Mouse (Mus musculus): Measurements from ENCODE around the gene AL731706.1. TPM values are rescaled to one million over a fixed set of nuclear protein-coding genes. Genes with fewer than 3 reads are reported as not detected.
A peak's percentile ranks its signal among the peaks of the same experiment; 100 is the strongest.

AL731706.1 gene
- total and polyA plus RNA-seq, 3 experiments = 13.3 to 40.7 (median 14.8) TPM

- H3K9me3 ChIP-seq (replicated peaks; ENCODE audit: low read length) = no peaks in the 10 kb centered on the region
- no peak for TF ChIP-seq ZKSCAN1 (IDR thresholded peaks at IDR 0.05; ENCODE audit: borderline replicate concordance, low read depth, low read length)
- no peak for TF ChIP-seq RCOR1 (conservative IDR thresholded peaks at IDR 0.05; ENCODE audit: low read depth, low read length)
- no peak for TF ChIP-seq SIN3A (IDR thresholded peaks at IDR 0.05; ENCODE audit: low read length)
- TF ChIP-seq UBTF (IDR thresholded peaks at IDR 0.05; ENCODE audit: low read depth, low read length) = no peak
- TF ChIP-seq ZC3H11A (IDR thresholded peaks at IDR 0.05; ENCODE audit: low read depth, low read length) = no peak
- no peak for TF ChIP-seq USF2 (conservative IDR thresholded peaks at IDR 0.05; ENCODE audit: low read depth, low read length)
- no peak overlapping the region for H3K4me3 ChIP-seq (replicated peaks in 1 of 3; ENCODE audit: low read depth in 2 of 3, low read length in 2 of 3, poor library complexity in 1 of 3)
- H3K9ac ChIP-seq (ENCODE audit: insufficient read depth, low read depth) = no peak overlapping the region
- H3K27ac ChIP-seq (ENCODE audit: insufficient read depth, low read depth) = no peak overlapping the region
- H3K36me3 ChIP-seq (replicated peaks in 1 of 2; ENCODE audit: control insufficient read depth in 1 of 2, insufficient read depth in 1 of 2, low read length in 1 of 2) = no peaks in the 10 kb centered on the region
- H3K4me1 ChIP-seq (ENCODE audit: control insufficient read depth in 1 of 2, insufficient read depth in 2 of 2) = peaks cover 0 to 3% of the 10 kb centered on the region in 2 experiments; a peak in 1 of 4 replicates
- no peak overlapping the region for H3K4me2 ChIP-seq (ENCODE audit: insufficient read depth, low read depth, poor library complexity, severe bottlenecking)
- dilution Hi-C loops (cut with MboI; ENCODE audit: extremely low pct_ligation_motif_present, extremely low pct_unique_long_range_greater_than_20kb, low sequenced_read_pairs) (no loop called here), in situ Hi-C loops (cut with MboI; ENCODE audit: low pct_ligation_motif_present, low pct_unique_long_range_greater_than_20kb, low sequenced_read_pairs) (no loop called here)
- no peaks in the 10 kb centered on the region for H3K27me3 ChIP-seq (replicated peaks)
- no peak for DNase-seq (ENCODE audit: extremely low read depth)
- H3K79me2 ChIP-seq (replicated peaks; ENCODE audit: control insufficient read depth, extremely low read depth, insufficient read depth, poor library complexity, severe bottlenecking) = no peaks in the 10 kb centered on the region
These were observed 53.2 kb downstream of the AL731706.1 start for GRCm38 (mm10) chr2:136837994-136838393.

- H3K79me2 ChIP-seq (replicated peaks; ENCODE audit: control insufficient read depth, extremely low read depth, insufficient read depth, poor library complexity, severe bottlenecking) = no peaks in the 10 kb centered on the region
- no peaks in the 10 kb centered on the region for H3K27me3 ChIP-seq (replicated peaks)
- H3K4me2 ChIP-seq (ENCODE audit: insufficient read depth, low read depth, poor library complexity, severe bottlenecking) = no peak overlapping the region
- peaks cover 3 to 7% of the 10 kb centered on the region in 2 experiments for H3K4me1 ChIP-seq (ENCODE audit: control insufficient read depth in 1 of 2, insufficient read depth in 2 of 2)
- H3K27ac ChIP-seq (ENCODE audit: insufficient read depth, low read depth) = no peak overlapping the region
- no peaks in the 10 kb centered on the region for H3K9me3 ChIP-seq (replicated peaks; ENCODE audit: low read length)
- no peak for TF ChIP-seq BHLHE40 (IDR thresholded peaks at IDR 0.05; ENCODE audit: low read depth, low read length)
- no peak for TF ChIP-seq TBP (conservative IDR thresholded peaks at IDR 0.05; ENCODE audit: low read depth, low read length)
- peak; percentile 56 for TF ChIP-seq RAD21 (IDR thresholded peaks at IDR 0.05; ENCODE audit: low read depth, low read length)
- no peak for TF ChIP-seq SIN3A (IDR thresholded peaks at IDR 0.05; ENCODE audit: low read length)
- TF ChIP-seq SMC3 (IDR thresholded peaks at IDR 0.05; ENCODE audit: low read depth, low read length) = peak; percentile 20; the same call in 1 of the 2 replicates
- peak in 1 of 2 experiments; percentile 52; a peak in 2 of 4 replicates for TF ChIP-seq CTCF (conservative IDR thresholded peaks at IDR 0.05 in 1 of 2, IDR thresholded peaks at IDR 0.05 in 1 of 2; ENCODE audit: low read depth in 2 of 2, low read length in 2 of 2)
- TF ChIP-seq MAX (IDR thresholded peaks at IDR 0.05; ENCODE audit: low read length) = no peak
- no peak for TF ChIP-seq JUND (conservative IDR thresholded peaks at IDR 0.05; ENCODE audit: low read depth, low read length)
- no peak for TF ChIP-seq NRF1 (IDR thresholded peaks at IDR 0.05; ENCODE audit: low read depth, low read length)
- dilution Hi-C loops (cut with MboI; ENCODE audit: extremely low pct_ligation_motif_present, extremely low pct_unique_long_range_greater_than_20kb, low sequenced_read_pairs) = no loop called here
- DNase-seq (ENCODE audit: extremely low read depth) = peak; percentile 7
- in situ Hi-C loops (cut with MboI; ENCODE audit: low pct_ligation_motif_present, low pct_unique_long_range_greater_than_20kb, low sequenced_read_pairs) = no loop called here
- H3K9ac ChIP-seq (ENCODE audit: insufficient read depth, low read depth) = no peak overlapping the region
- H3K4me3 ChIP-seq (replicated peaks in 1 of 3; ENCODE audit: low read depth in 2 of 3, low read length in 2 of 3, poor library complexity in 1 of 3) = no peak overlapping the region
- no peaks in the 10 kb centered on the region for H3K36me3 ChIP-seq (replicated peaks in 1 of 2; ENCODE audit: control insufficient read depth in 1 of 2, insufficient read depth in 1 of 2, low read length in 1 of 2)
These were observed 55.3 kb downstream of the AL731706.1 start for GRCm38 (mm10) chr2:136835882-136836281.

DNA sequence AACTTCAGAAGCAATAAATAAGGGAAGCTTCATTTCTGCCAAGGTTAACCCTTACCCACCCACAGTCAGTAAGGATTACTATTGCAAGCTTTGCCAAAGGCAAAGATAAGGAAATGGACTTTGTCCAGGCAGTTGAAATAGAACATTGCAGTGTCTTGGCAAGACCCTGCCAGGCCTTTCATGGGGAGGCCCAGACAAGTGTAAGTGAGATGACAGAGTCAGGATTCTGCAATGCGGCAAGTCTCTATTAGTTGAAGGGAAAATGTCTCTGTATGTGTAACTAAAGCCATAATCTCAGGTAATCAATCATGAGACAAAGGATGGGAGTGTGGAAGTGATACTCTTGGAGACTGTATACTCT lies 56.5 kb downstream of the AL731706.1 start:
- Histone ChIP-seq H3K9ac (ENCODE audit: insufficient read depth, low read depth) (no peak overlapping the region), H3K9me3 (replicated peaks; ENCODE audit: low read length) (no peaks in the 10 kb centered on the region), H3K27ac (ENCODE audit: insufficient read depth, low read depth) (no peak overlapping the region), H3K4me1 (ENCODE audit: control insufficient read depth in 1 of 2, insufficient read depth in 2 of 2) (peaks cover 3 to 7% of the 10 kb centered on the region in 2 experiments), H3K4me3 (replicated peaks in 1 of 3; ENCODE audit: low read depth in 2 of 3, low read length in 2 of 3, poor library complexity in 1 of 3) (no peak overlapping the region), H3K79me2 (replicated peaks; ENCODE audit: control insufficient read depth, extremely low read depth, insufficient read depth, poor library complexity, severe bottlenecking) (no peaks in the 10 kb centered on the region), H3K4me2 (ENCODE audit: insufficient read depth, low read depth, poor library complexity, severe bottlenecking) (no peak overlapping the region), H3K36me3 (replicated peaks in 1 of 2; ENCODE audit: control insufficient read depth in 1 of 2, insufficient read depth in 1 of 2, low read length in 1 of 2) (no peaks in the 10 kb centered on the region), H3K27me3 (replicated peaks) (no peaks in the 10 kb centered on the region)
- dilution Hi-C loops (cut with MboI; ENCODE audit: extremely low pct_ligation_motif_present, extremely low pct_unique_long_range_greater_than_20kb, low sequenced_read_pairs) (no loop called here), in situ Hi-C loops (cut with MboI; ENCODE audit: low pct_ligation_motif_present, low pct_unique_long_range_greater_than_20kb, low sequenced_read_pairs) (no loop called here)
- no peak for DNase-seq (ENCODE audit: extremely low read depth)
- no peak for TF ChIP-seq CHD2 (IDR thresholded peaks at IDR 0.05; ENCODE audit: low read length)
- TF ChIP-seq BHLHE40 (IDR thresholded peaks at IDR 0.05; ENCODE audit: low read depth, low read length) = no peak
- no peak for TF ChIP-seq USF2 (conservative IDR thresholded peaks at IDR 0.05; ENCODE audit: low read depth, low read length)
- TF ChIP-seq TBP (conservative IDR thresholded peaks at IDR 0.05; ENCODE audit: low read depth, low read length) = no peak
- TF ChIP-seq ZNF384 (IDR thresholded peaks at IDR 0.05; ENCODE audit: low read depth, low read length) = no peak
- no peak for TF ChIP-seq E2F4 (IDR thresholded peaks at IDR 0.05; ENCODE audit: insufficient replicate concordance, low read depth, low read length)
- no peak for TF ChIP-seq ELF1 (IDR thresholded peaks at IDR 0.05; ENCODE audit: low read depth, low read length)
- no peak for TF ChIP-seq ETS1 (conservative IDR thresholded peaks at IDR 0.05; ENCODE audit: low read depth, low read length)
- no peak for TF ChIP-seq ZKSCAN1 (IDR thresholded peaks at IDR 0.05; ENCODE audit: borderline replicate concordance, low read depth, low read length)
- TF ChIP-seq SMC3 (IDR thresholded peaks at IDR 0.05; ENCODE audit: low read depth, low read length) = no peak
- no peak for TF ChIP-seq MAFK (IDR thresholded peaks at IDR 0.05; ENCODE audit: insufficient replicate concordance, low read length)
